Mouse (Mus musculus) liver, embryonic 16.5 days (tissue): ENCODE measurements around the gene Elmsan1. TPM values are rescaled to one million over a fixed set of nuclear protein-coding genes. Genes with fewer than 3 reads are reported as not detected.
A peak's percentile ranks its signal among the peaks of the same experiment; 100 is the strongest.

Experiments
- ATAC-seq: fragments of 200-750 bp; cut with Nextera tagmentation; 2 replicates; pipeline ENCODE4 v1.8.0; 2017; ENCODE audit warnings: low read depth, mild to moderate bottlenecking, moderate number of reproducible peaks, moderate library complexity
- H3K27ac ChIP-seq: fragments of 300-500 bp; sonication (generic); 2 replicates; pipeline ENCODE4 v1.5.1; 2014; ENCODE audit warnings: mild to moderate bottlenecking, low read length
- H3K27me3 ChIP-seq: fragments of 300-500 bp; sonication (generic); 2 replicates; pipeline ENCODE4 v1.6.1; 2014; ENCODE audit warnings: low read depth, low read length, mixed read lengths; ENCODE audit not compliant: control insufficient read depth, insufficient read depth
- H3K36me3 ChIP-seq: fragments of 300-500 bp; sonication (generic); 2 replicates; pipeline ENCODE4 v1.6.1; 2014; ENCODE audit warnings: mild to moderate bottlenecking; ENCODE audit not compliant: control insufficient read depth, insufficient read depth
- H3K4me1 ChIP-seq: fragments of 300-500 bp; sonication (generic); 2 replicates; pipeline ENCODE4 v1.6.1; 2014; ENCODE audit warnings: low read depth, low read length, mixed read lengths; ENCODE audit not compliant: control insufficient read depth
- H3K4me2 ChIP-seq: fragments of 300-500 bp; sonication (generic); 2 replicates; pipeline ENCODE4 v1.6.1; 2014; ENCODE audit warnings: low read depth, low read length, mixed read lengths
- H3K4me3 ChIP-seq: fragments of 300-500 bp; sonication (generic); 2 replicates; pipeline ENCODE4 v1.5.1; 2014; ENCODE audit warnings: low read depth, mild to moderate bottlenecking, low read length
- H3K9ac ChIP-seq: fragments of 300-500 bp; sonication (generic); 2 replicates; pipeline ENCODE4 v1.6.1; 2014; ENCODE audit warnings: low read depth, low read length
- H3K9me3 ChIP-seq: fragments of 300-500 bp; sonication (generic); replicated peaks from 2 replicates; pipeline ENCODE4 v1.6.1; 2016; ENCODE audit warnings: low read length; ENCODE audit not compliant: control insufficient read depth
- WGBS: fragments of 180-500 bp; shearing (Covaris S2); extraction: QIAGEN DNeasy Blood & Tissue Kit; methylation state at CpG from one replicate; pipeline ENCODE4 v1.1.7; 2014; ENCODE audit not compliant: insufficient replicate concordance; 5-methylcytosine and 5-hydroxymethylcytosine counted together
- polyA plus RNA-seq: library from polyadenylated mRNA; unstranded; fragments of >200 nt; fragmentation: Nextera tagmentation; extraction: Ambion mirVana; gene quantifications from 2 replicates; pipeline ENCODE4 v1.2.1, GENCODE M21; 2015

Gene Elmsan1
- polyA plus RNA-seq, 1 experiment from 2014 or later, result 7.8 TPM

DNA sequence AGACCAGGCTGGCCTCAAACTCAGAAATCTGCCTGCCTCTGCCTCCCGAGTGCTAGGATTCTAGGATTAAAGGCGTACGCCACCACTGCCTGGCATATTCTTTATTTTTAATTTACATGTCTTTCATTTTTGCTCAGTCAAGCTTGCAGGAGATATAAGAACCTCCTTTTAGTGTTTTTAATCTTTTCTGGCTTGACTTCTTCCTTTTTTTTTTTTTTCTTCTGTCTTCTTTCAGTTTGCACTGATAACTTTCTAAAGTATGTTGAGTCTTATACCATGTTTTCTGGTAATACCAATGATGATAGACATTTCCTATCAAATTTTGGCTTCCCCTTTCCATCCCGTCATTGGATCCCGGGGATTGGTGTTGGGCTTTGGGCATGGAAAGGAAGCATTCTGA, 99.1 kb downstream of the Elmsan1 start:
- H3K4me3 ChIP-seq, result no peak overlapping the region
- H3K4me1 ChIP-seq, result no peaks in the 10 kb centered on the region; the same call in 1 of the 2 replicates
- H3K36me3 ChIP-seq, result no peaks in the 10 kb centered on the region
- no peak overlapping the region for H3K27ac ChIP-seq
- 61% methylated on average over 5 of the region's 5 CpGs for WGBS
- H3K9ac ChIP-seq, result no peak overlapping the region
- ATAC-seq, result no peak
- H3K27me3 ChIP-seq, result no peaks in the 10 kb centered on the region
- H3K4me2 ChIP-seq, result no peak overlapping the region
- H3K9me3 ChIP-seq, result no peaks in the 10 kb centered on the region

DNA sequence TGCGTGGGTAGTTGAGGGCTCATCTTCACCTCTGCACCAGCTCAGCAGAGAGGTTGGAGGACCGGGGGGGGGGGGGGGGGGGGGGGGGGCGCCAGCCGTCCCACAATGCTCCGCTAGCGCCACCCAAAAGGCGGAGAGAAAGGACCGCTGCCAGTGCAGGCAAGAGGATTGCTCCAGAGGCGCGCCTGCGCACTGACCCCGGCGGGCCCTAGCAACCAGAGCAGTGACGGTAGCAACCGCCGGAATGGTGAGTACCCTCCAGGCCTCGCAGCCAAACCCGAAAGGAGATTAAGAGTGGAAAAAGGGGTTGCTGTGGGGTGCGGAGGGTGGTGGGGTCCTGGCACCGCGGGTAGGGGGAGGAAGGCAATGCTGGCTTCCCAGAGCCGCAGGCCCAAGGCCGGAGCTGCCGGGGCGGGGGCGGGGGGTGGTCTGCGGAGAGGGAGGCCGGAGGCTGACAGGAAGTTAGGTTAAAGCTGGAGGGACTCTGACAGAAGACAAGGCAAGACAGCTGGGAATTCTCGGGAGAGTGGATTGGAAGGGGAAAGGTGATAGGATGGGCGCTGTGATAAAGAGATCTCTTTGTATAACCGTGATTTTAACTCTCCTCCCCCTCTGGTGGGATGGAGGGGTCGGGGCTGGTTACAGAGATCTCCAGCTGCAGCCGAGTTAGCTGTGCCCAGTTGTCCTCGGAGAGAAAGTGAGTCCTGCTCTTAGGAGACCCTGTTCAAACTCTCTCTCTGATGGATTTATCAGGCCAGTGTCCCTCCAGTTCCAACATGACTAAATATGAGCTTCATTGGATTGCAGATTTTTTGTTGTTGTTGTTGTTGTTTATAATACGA, 104.3 kb downstream of the Elmsan1 start, which contains the start of gene Dnal1:
Gene Dnal1 (plus strand): TSS at position 214 of the 842 bp plus-strand sequence.
- Histone ChIP-seq H3K4me3 (peak within 1 kb of the TSS; percentile 66), H3K4me1 (no peaks in the 10 kb centered on the region; the same call in 1 of the 2 replicates), H3K36me3 (no peaks in the 10 kb centered on the region), H3K27ac (no peak within 1 kb of the TSS), H3K4me2 (peak within 1 kb of the TSS; percentile 80), H3K9ac (peak within 1 kb of the TSS; percentile 51; the same call in 1 of the 2 replicates), H3K9me3 (no peaks in the 10 kb centered on the region), H3K27me3 (no peaks in the 10 kb centered on the region)
- 3% methylated on average over 32 of the region's 35 CpGs for WGBS
- ATAC-seq, result peak; percentile 87

DNA sequence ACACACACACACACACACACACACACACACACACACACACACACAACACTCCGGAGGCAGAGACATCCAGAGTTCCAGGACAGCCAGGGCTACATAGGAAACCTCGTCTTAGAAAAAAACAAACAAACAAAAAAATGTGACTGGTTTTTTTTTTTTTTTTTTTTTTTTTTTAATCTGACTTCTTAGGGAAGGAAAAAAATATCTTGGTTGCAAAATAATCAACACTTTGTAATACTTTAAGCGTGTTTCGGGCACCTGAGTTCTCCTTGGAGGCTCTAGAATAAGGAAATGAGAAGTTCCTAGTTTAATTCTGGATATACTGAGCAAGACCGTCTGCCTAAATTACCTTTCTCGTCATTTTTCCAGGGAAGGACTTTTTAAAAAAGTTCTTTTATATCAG, 105.0 kb downstream of the Elmsan1 start:
- Histone ChIP-seq H3K36me3 (no peaks in the 10 kb centered on the region), H3K9me3 (no peaks in the 10 kb centered on the region), H3K4me2 (peak overlapping the region; percentile 80), H3K4me3 (peak overlapping the region; percentile 66), H3K27ac (no peak overlapping the region), H3K4me1 (no peaks in the 10 kb centered on the region; the same call in 1 of the 2 replicates), H3K9ac (no peak overlapping the region), H3K27me3 (no peaks in the 10 kb centered on the region)
- no peak for ATAC-seq
- 38% methylated on average over 6 of the region's 6 CpGs for WGBS

DNA sequence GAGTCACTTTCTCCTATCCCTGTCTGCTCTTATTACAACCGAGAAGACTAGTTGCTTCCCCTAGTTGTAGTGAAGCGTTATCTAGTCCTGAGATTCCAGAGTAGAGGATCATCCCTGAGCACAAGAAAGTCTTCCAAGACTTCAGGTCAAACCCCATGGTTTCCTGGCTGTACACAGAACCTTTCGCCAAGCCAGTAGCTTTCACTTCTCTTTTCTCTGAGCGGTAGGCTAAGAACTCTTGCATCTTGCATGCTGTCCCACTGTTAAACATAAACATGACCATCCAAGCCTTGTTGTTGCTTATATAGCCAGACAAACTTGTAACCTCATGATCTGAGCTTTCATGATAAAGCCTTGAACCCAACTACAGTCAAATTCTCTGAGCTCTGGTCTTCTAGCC, 107.9 kb downstream of the Elmsan1 start:
- Histone ChIP-seq H3K27me3 (no peaks in the 10 kb centered on the region), H3K9ac (no peak overlapping the region), H3K9me3 (no peaks in the 10 kb centered on the region), H3K27ac (no peak overlapping the region), H3K4me1 (no peaks in the 10 kb centered on the region; the same call in 1 of the 2 replicates), H3K4me3 (no peak overlapping the region), H3K4me2 (no peak overlapping the region), H3K36me3 (no peaks in the 10 kb centered on the region)
- no peak for ATAC-seq
- 73% methylated on average over 4 of the region's 4 CpGs for WGBS

DNA sequence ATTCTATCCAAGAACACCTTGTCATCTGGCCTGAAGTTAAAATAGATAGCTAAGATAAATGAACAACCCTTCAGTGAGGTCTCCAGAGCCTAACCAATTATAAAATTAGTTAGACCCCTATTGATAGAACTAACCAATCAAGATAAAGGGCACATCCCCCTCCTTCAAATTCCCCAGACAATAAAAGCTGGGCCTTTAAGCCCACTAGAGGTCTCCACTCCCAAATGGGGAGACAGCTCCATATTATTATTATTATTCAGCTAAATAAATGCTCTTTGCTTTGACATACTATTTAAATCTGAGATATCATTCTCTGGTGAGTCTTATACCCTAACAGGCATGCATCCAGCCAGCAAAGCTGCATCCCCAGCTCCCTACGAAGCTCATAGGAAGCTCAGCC, 108.8 kb downstream of the Elmsan1 start:
- Histone ChIP-seq H3K4me1 (no peaks in the 10 kb centered on the region; the same call in 1 of the 2 replicates), H3K27ac (no peak overlapping the region), H3K4me3 (no peak overlapping the region), H3K9me3 (no peaks in the 10 kb centered on the region), H3K27me3 (no peaks in the 10 kb centered on the region), H3K36me3 (no peaks in the 10 kb centered on the region), H3K9ac (no peak overlapping the region), H3K4me2 (no peak overlapping the region)
- WGBS, result 60% methylated on average over 1 of the region's 1 CpGs
- ATAC-seq, result no peak

DNA sequence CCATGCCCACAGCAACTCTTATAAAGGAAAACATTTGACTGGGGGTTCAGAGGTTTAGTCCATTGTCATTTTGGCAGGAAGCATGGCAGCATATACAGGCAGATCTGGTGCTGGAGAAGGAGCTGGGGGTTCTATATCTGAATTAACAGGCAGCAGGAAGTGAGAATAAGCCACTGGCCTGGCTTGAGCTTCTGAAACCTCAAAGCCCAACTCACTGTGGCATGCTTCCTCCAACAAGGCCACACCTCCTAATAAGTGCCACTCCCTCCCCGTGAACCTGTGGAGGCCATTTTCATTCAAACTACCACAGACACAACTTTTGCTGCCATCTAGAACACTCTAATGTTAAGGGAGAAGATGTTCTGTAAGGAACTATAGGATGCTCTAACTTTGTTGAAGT, 111.0 kb downstream of the Elmsan1 start:
- Histone ChIP-seq H3K9me3 (no peaks in the 10 kb centered on the region), H3K9ac (no peak overlapping the region), H3K4me1 (no peaks in the 10 kb centered on the region), H3K4me3 (no peak overlapping the region), H3K4me2 (no peak overlapping the region), H3K27ac (no peak overlapping the region), H3K36me3 (no peaks in the 10 kb centered on the region), H3K27me3 (no peaks in the 10 kb centered on the region)
- ATAC-seq, result no peak
- 41% methylated on average over 1 of the region's 1 CpGs for whole genome bisulfite sequencing

DNA sequence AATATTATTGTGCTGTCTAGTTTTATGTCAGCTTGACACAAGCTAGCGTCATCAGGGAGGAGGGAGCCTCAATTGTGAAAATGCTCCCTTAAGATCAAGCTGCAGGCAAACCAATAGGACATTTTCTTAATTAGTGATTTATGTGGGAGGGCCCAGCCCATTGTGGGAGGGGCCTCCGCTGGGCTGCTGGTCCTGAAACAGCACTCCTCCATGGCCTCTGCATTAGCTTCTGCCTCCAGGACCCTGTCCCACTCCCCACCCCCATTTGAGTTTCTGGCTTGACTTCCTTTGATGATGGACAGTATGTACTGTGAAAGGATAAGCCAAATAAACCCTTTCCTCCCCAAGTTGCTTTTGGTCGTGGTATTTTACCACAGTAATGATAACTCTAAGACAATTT, 111.7 kb downstream of the Elmsan1 start:
- H3K9ac ChIP-seq, result no peak overlapping the region
- H3K36me3 ChIP-seq, result no peaks in the 10 kb centered on the region
- 76% methylated on average over 3 of the region's 3 CpGs for WGBS
- no peak overlapping the region for H3K4me3 ChIP-seq
- H3K4me2 ChIP-seq, result no peak overlapping the region
- no peak for ATAC-seq
- no peaks in the 10 kb centered on the region for H3K27me3 ChIP-seq
- H3K9me3 ChIP-seq, result no peaks in the 10 kb centered on the region
- H3K27ac ChIP-seq, result no peak overlapping the region
- no peaks in the 10 kb centered on the region for H3K4me1 ChIP-seq

DNA sequence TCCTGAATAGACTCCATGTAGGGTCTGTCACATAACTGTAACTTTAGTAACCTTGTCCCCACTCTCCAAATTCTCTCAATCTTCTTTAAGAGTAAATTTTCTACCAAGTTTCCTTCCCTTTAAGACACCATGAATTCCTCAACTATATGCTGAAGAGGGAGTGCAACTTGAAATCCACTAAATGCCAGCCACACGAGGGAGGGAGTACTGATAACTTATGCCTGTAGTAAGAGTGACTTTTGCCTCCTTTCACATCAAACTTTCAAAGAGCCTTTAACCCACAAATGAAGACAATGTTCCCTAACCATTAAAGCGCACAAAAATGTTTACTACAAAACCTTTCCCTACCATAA, 117.2 kb downstream of the Elmsan1 start:
- Histone ChIP-seq H3K9ac (no peak overlapping the region), H3K36me3 (no peaks in the 10 kb centered on the region), H3K9me3 (no peaks in the 10 kb centered on the region), H3K27ac (no peak overlapping the region), H3K4me2 (peak overlapping the region; percentile 77), H3K4me3 (peak overlapping the region; percentile 61), H3K4me1 (peaks cover 3% of the 10 kb centered on the region; the same call in 1 of the 2 replicates), H3K27me3 (no peaks in the 10 kb centered on the region)
- 49% methylated on average over 2 of the region's 2 CpGs for WGBS
- no peak for ATAC-seq
